Mouse (Mus musculus): ENCODE data around the gene Capns2. TPM values are rescaled to one million over a fixed set of nuclear protein-coding genes. Genes with fewer than 3 reads are reported as not detected.

Capns2 gene
- polyA plus RNA-seq, 1 experiment from 2014 or later, result 0.27 TPM

- Histone ChIP-seq H3K27ac (replicated peaks) (no peak overlapping the region), H3K36me3 (no peaks in the 10 kb centered on the region), H3K9ac (no peak overlapping the region), H3K4me3 (no peak overlapping the region), H3K4me2 (no peak overlapping the region), H3K4me1 (replicated peaks) (no peaks in the 10 kb centered on the region), H3K27me3 (no peaks in the 10 kb centered on the region), H3K9me3 (no peaks in the 10 kb centered on the region)
- WGBS, result 90% methylated on average over 3 of the region's 3 CpGs
- ATAC-seq (ENCODE audit: low read depth), result no peak
Observed at GRCm38 (mm10) chr8:92911477-92911876, 10.3 kb downstream of the Capns2 start.

GRCm38 (mm10) chr8:92913396-92913795, 12.2 kb downstream of the Capns2 start:
- H3K4me3 ChIP-seq, result no peak overlapping the region
- H3K36me3 ChIP-seq, result no peaks in the 10 kb centered on the region
- no peak for ATAC-seq (ENCODE audit: low read depth)
- H3K4me2 ChIP-seq, result no peak overlapping the region
- 84% methylated on average over 7 of the region's 7 CpGs for WGBS
- no peaks in the 10 kb centered on the region for H3K9me3 ChIP-seq
- H3K4me1 ChIP-seq (replicated peaks), result no peaks in the 10 kb centered on the region
- H3K9ac ChIP-seq, result no peak overlapping the region
- no peak overlapping the region for H3K27ac ChIP-seq (replicated peaks)
- H3K27me3 ChIP-seq, result no peaks in the 10 kb centered on the region

GRCm38 (mm10) chr8:92916082-92916481, 14.9 kb downstream of the Capns2 start:
- H3K4me2 ChIP-seq, result no peak overlapping the region
- H3K4me3 ChIP-seq, result no peak overlapping the region
- no peaks in the 10 kb centered on the region for H3K36me3 ChIP-seq
- no peaks in the 10 kb centered on the region for H3K4me1 ChIP-seq (replicated peaks)
- WGBS, result 86% methylated on average over 3 of the region's 3 CpGs
- no peak overlapping the region for H3K9ac ChIP-seq
- no peaks in the 10 kb centered on the region for H3K9me3 ChIP-seq
- no peak overlapping the region for H3K27ac ChIP-seq (replicated peaks)
- no peaks in the 10 kb centered on the region for H3K27me3 ChIP-seq
- ATAC-seq (ENCODE audit: low read depth), result no peak

GRCm38 (mm10) chr8:92921768-92922167, 20.6 kb downstream of the Capns2 start:
- no peaks in the 10 kb centered on the region for H3K9me3 ChIP-seq
- 57% methylated on average over 3 of the region's 3 CpGs for WGBS
- no peak for ATAC-seq (ENCODE audit: low read depth)

GRCm38 (mm10) chr8:92928986-92929385, 27.8 kb downstream of the Capns2 start:
- no peak overlapping the region for H3K4me2 ChIP-seq
- H3K27ac ChIP-seq (replicated peaks), result no peak overlapping the region
- no peaks in the 10 kb centered on the region for H3K27me3 ChIP-seq
- no peak overlapping the region for H3K9ac ChIP-seq
- no peaks in the 10 kb centered on the region for H3K36me3 ChIP-seq
- 75% methylated on average over 4 of the region's 4 CpGs for WGBS
- H3K4me3 ChIP-seq, result no peak overlapping the region
- ATAC-seq (ENCODE audit: low read depth), result no peak
- no peaks in the 10 kb centered on the region for H3K4me1 ChIP-seq (replicated peaks)
- H3K9me3 ChIP-seq, result peaks cover 7% of the 10 kb centered on the region; the same call in 1 of the 2 replicates

More at GRCm38 (mm10) chr8:92921768-92922167, 20.6 kb downstream of the Capns2 start:
- Histone ChIP-seq H3K4me2 (no peak overlapping the region), H3K4me1 (replicated peaks) (no peaks in the 10 kb centered on the region), H3K27me3 (no peaks in the 10 kb centered on the region), H3K4me3 (no peak overlapping the region), H3K27ac (replicated peaks) (no peak overlapping the region), H3K9ac (no peak overlapping the region), H3K36me3 (no peaks in the 10 kb centered on the region)

- H3K9me3 ChIP-seq, result no peaks in the 10 kb centered on the region
- no peak overlapping the region for H3K4me2 ChIP-seq
- no peak overlapping the region for H3K4me3 ChIP-seq
- H3K27ac ChIP-seq (replicated peaks), result no peak overlapping the region
- no peaks in the 10 kb centered on the region for H3K36me3 ChIP-seq
- no peaks in the 10 kb centered on the region for H3K27me3 ChIP-seq
- WGBS, result 79% methylated on average over 4 of the region's 4 CpGs
- no peaks in the 10 kb centered on the region for H3K4me1 ChIP-seq (replicated peaks)
- ATAC-seq (ENCODE audit: low read depth), result no peak
- H3K9ac ChIP-seq, result no peak overlapping the region
Observed at GRCm38 (mm10) chr8:92938056-92938455, 36.8 kb downstream of the Capns2 start.

- WGBS, result 87% methylated on average over 4 of the region's 4 CpGs
- no peak for ATAC-seq (ENCODE audit: low read depth)
- Histone ChIP-seq H3K27me3 (no peaks in the 10 kb centered on the region), H3K9ac (no peak overlapping the region), H3K4me1 (replicated peaks) (no peaks in the 10 kb centered on the region), H3K4me3 (no peak overlapping the region), H3K27ac (replicated peaks) (no peak overlapping the region), H3K36me3 (no peaks in the 10 kb centered on the region), H3K9me3 (no peaks in the 10 kb centered on the region), H3K4me2 (no peak overlapping the region)
Observed at GRCm38 (mm10) chr8:92949071-92949470, 47.9 kb downstream of the Capns2 start.

GRCm38 (mm10) chr8:92950639-92951371, 49.6 kb downstream of the Capns2 start:
- Histone ChIP-seq H3K4me2 (no peak overlapping the region), H3K4me3 (no peak overlapping the region), H3K4me1 (replicated peaks) (no peaks in the 10 kb centered on the region), H3K9me3 (no peaks in the 10 kb centered on the region), H3K9ac (no peak overlapping the region), H3K27me3 (no peaks in the 10 kb centered on the region), H3K36me3 (no peaks in the 10 kb centered on the region), H3K27ac (replicated peaks) (no peak overlapping the region)
- 78% methylated on average over 12 of the region's 12 CpGs for WGBS
- ATAC-seq (ENCODE audit: low read depth), result no peak

Small RNA genes within 50 kb of the gene (microRNA-seq; reads per million reads assigned to microRNA genes)
- gene Gm22151, result not detected

Other genes starting within 250 kb of the Capns2 start
- gene Irx6, start 227.1 kb upstream of the Capns2 start, polyA plus RNA-seq (2015; fragmentation: Nextera tagmentation; extraction: Ambion mirVana), result 1.1 and 1.3 TPM in 2 replicates
- 42.9 and 52.8 TPM in 2 replicates for gene Mmp2, start 74.1 kb upstream of the Capns2 start, polyA plus RNA-seq (2015; fragmentation: Nextera tagmentation; extraction: Ambion mirVana)
- gene Lpcat2, start 46.1 kb upstream of the Capns2 start, polyA plus RNA-seq (2015; fragmentation: Nextera tagmentation; extraction: Ambion mirVana), result 11.3 and 13.9 TPM in 2 replicates
- 0.13 TPM in 1 of 2 replicates, not detected in the other for gene Slc6a2, start 58.7 kb downstream of the Capns2 start, polyA plus RNA-seq (2015; fragmentation: Nextera tagmentation; extraction: Ambion mirVana)
- gene Ces1a, start 146.8 kb downstream of the Capns2 start, polyA plus RNA-seq (2015; fragmentation: Nextera tagmentation; extraction: Ambion mirVana), result not detected in 2 replicates
- gene Ces1b, start 178.6 kb downstream of the Capns2 start, polyA plus RNA-seq (2015; fragmentation: Nextera tagmentation; extraction: Ambion mirVana), result not detected in 2 replicates
- gene Ces1c, start 229.9 kb downstream of the Capns2 start, polyA plus RNA-seq (2015; fragmentation: Nextera tagmentation; extraction: Ambion mirVana), result not detected in 2 replicates